Mouse (Mus musculus) adrenal gland, postnatal 25 days (tissue): ENCODE measurements around the gene 1500015O10Rik. TPM values are rescaled to one million over a fixed set of nuclear protein-coding genes. Genes with fewer than 3 reads are reported as not detected.
A peak's percentile ranks its signal among the peaks of the same experiment; 100 is the strongest.

Experiments
- DNase-seq: peaks from one replicate; pipeline ENCODE4 v3.0.0; 2021; ENCODE audit warnings: mixed read lengths
- total RNA-seq: library from RNA; stranded (reverse); gene quantifications from 2 replicates; pipeline ENCODE4 v1.2.3, GENCODE M21; 2021

The 1500015O10Rik gene
- total RNA-seq, 1 experiment from 2014 or later = 150 TPM

- no peak for DNase-seq
Measured at GRCm38 (mm10) chr1:43774126-43774525, 43.7 kb downstream of the 1500015O10Rik start.

GRCm38 (mm10) chr1:43776106-43776505, 45.7 kb downstream of the 1500015O10Rik start:
- DNase-seq = peak; percentile 57

GRCm38 (mm10) chr1:43781195-43781594, 50.8 kb downstream of the 1500015O10Rik start:
- DNase-seq = no peak

GRCm38 (mm10) chr1:43781672-43782071, 51.3 kb downstream of the 1500015O10Rik start:
- no peak for DNase-seq

GRCm38 (mm10) chr1:43782680-43783079, 52.3 kb downstream of the 1500015O10Rik start:
- no peak for DNase-seq

GRCm38 (mm10) chr1:43783186-43783585, 52.8 kb downstream of the 1500015O10Rik start:
- no peak for DNase-seq

GRCm38 (mm10) chr1:43785316-43785715, 54.9 kb downstream of the 1500015O10Rik start:
- no peak for DNase-seq

GRCm38 (mm10) chr1:43786711-43787110, 56.3 kb downstream of the 1500015O10Rik start:
- DNase-seq = no peak

GRCm38 (mm10) chr1:43789765-43790164, 59.4 kb downstream of the 1500015O10Rik start:
- DNase-seq = no peak

Other genes with a start within 250 kb of the 1500015O10Rik start
- 45.8 and 56.1 TPM in 2 replicates for gene Uxs1, start 97.2 kb downstream of the 1500015O10Rik start, total RNA-seq
- 50.7 and 57.8 TPM in 2 replicates for gene Tpp2, start 203.0 kb downstream of the 1500015O10Rik start, total RNA-seq